Mouse (Mus musculus) retina, embryonic 14.5 days (tissue): Measurements from ENCODE around the gene Mamstr.

Source experiments
- DNase-seq: peaks from one replicate; pipeline ENCODE4 v3.0.0-alpha.2; 2015; ENCODE audit warnings: low spot score

Mamstr gene

GRCm38 (mm10) chr7:45639561-45640027 is at the start of gene Mamstr:
TSS of gene Mamstr (plus strand) at chr7:45639977.
- DNase-seq: no peak

GRCm38 (mm10) chr7:45590874-45591273 is 48.9 kb upstream of the Mamstr start:
- DNase-seq: peak; percentile 27

- no peak for DNase-seq
Observed at GRCm38 (mm10) chr7:45591880-45592279, 47.9 kb upstream of the Mamstr start.

- peak; percentile 82 for DNase-seq
Observed at GRCm38 (mm10) chr7:45593118-45593815, 46.5 kb upstream of the Mamstr start.

GRCm38 (mm10) chr7:45595176-45595575 is 44.6 kb upstream of the Mamstr start:
- DNase-seq: no peak

- DNase-seq: no peak
Observed at GRCm38 (mm10) chr7:45596107-45596506, 43.7 kb upstream of the Mamstr start.

GRCm38 (mm10) chr7:45597013-45597412 is 42.8 kb upstream of the Mamstr start:
- DNase-seq: no peak

- no peak for DNase-seq
Observed at GRCm38 (mm10) chr7:45597527-45597926, 42.2 kb upstream of the Mamstr start.

GRCm38 (mm10) chr7:45598960-45599879 is 40.6 kb upstream of the Mamstr start:
- DNase-seq: no peak

GRCm38 (mm10) chr7:45605704-45606289 is 34.0 kb upstream of the Mamstr start:
- no peak for DNase-seq

- no peak for DNase-seq
Observed at GRCm38 (mm10) chr7:45609511-45609910, 30.3 kb upstream of the Mamstr start.

- DNase-seq: no peak
Observed at GRCm38 (mm10) chr7:45616277-45616676, 23.5 kb upstream of the Mamstr start.

- no peak for DNase-seq
Observed at GRCm38 (mm10) chr7:45617042-45617695, 22.6 kb upstream of the Mamstr start, which contains the start of gene Fut1. TSS of gene Fut1 (plus strand) at chr7:45617289.

- no peak for DNase-seq
Observed at GRCm38 (mm10) chr7:45618316-45618715, 21.5 kb upstream of the Mamstr start.

- DNase-seq: no peak
Observed at GRCm38 (mm10) chr7:45619592-45619991, 20.2 kb upstream of the Mamstr start.

GRCm38 (mm10) chr7:45621443-45621842 is 18.3 kb upstream of the Mamstr start, which contains the start of gene Izumo1:
TSS of gene Izumo1 (plus strand) at chr7:45621811.
- no peak for DNase-seq

- no peak for DNase-seq
Observed at GRCm38 (mm10) chr7:45623507-45623906, 16.3 kb upstream of the Mamstr start.

GRCm38 (mm10) chr7:45624718-45625117 is 15.1 kb upstream of the Mamstr start:
- DNase-seq: no peak

- no peak for DNase-seq
Observed at GRCm38 (mm10) chr7:45625481-45625880, 14.3 kb upstream of the Mamstr start.

GRCm38 (mm10) chr7:45626571-45627076 is 13.2 kb upstream of the Mamstr start:
- no peak for DNase-seq

GRCm38 (mm10) chr7:45627261-45627660 is 12.5 kb upstream of the Mamstr start, which contains the start of gene Rasip1:
TSS of gene Rasip1 (plus strand) at chr7:45627488.
- no peak for DNase-seq
